Mouse (Mus musculus): ENCODE data around the gene A530064D06Rik. TPM values are rescaled to one million over a fixed set of nuclear protein-coding genes. Genes with fewer than 3 reads are reported as not detected.
"Not testable (repeated sequence)": the region's sequence is repeated elsewhere in the genome, so short reads cannot be mapped to it uniquely, and the experiment has no call there.

A530064D06Rik gene
- polyA plus RNA-seq (2016; fragmentation: Nextera tagmentation; extraction: Ambion mirVana) = 0.19 and 0.32 TPM in 2 replicates

- not testable (repeated sequence) for ATAC-seq; H3K27ac ChIP-seq; H3K4me3 ChIP-seq; H3K9me3 ChIP-seq (replicated peaks); H3K4me2 ChIP-seq; H3K27me3 ChIP-seq (replicated peaks); H3K4me1 ChIP-seq; H3K36me3 ChIP-seq; H3K9ac ChIP-seq
- WGBS (ENCODE audit: insufficient replicate concordance) = 39% methylated on average over 2 of the region's 2 CpGs
Observed at GRCm38 (mm10) chr17:48167103-48167502, at the start of gene A530064D06Rik. TSS of gene A530064D06Rik (minus strand) at chr17:48167275.

- Histone ChIP-seq H3K9me3 (replicated peaks) (no peaks in the 10 kb centered on the region), H3K9ac (no peak overlapping the region), H3K27me3 (replicated peaks) (no peaks in the 10 kb centered on the region), H3K36me3 (no peaks in the 10 kb centered on the region), H3K4me2 (no peak overlapping the region), H3K4me3 (no peak overlapping the region), H3K27ac (no peak overlapping the region), H3K4me1 (no peaks in the 10 kb centered on the region)
- no peak for ATAC-seq
- 77% methylated on average over 1 of the region's 1 CpGs for whole genome bisulfite sequencing (ENCODE audit: insufficient replicate concordance)
Observed at GRCm38 (mm10) chr17:48215429-48215828, 48.4 kb upstream of the A530064D06Rik start.

GRCm38 (mm10) chr17:48213511-48213910 is 46.4 kb upstream of the A530064D06Rik start:
- no peak for ATAC-seq
- 54% methylated on average over 5 of the region's 5 CpGs for WGBS (ENCODE audit: insufficient replicate concordance)
- H3K4me1 ChIP-seq = no peaks in the 10 kb centered on the region
- no peak overlapping the region for H3K9ac ChIP-seq
- H3K27ac ChIP-seq = no peak overlapping the region
- H3K4me2 ChIP-seq = no peak overlapping the region
- no peaks in the 10 kb centered on the region for H3K27me3 ChIP-seq (replicated peaks)
- H3K4me3 ChIP-seq = no peak overlapping the region
- H3K36me3 ChIP-seq = no peaks in the 10 kb centered on the region
- H3K9me3 ChIP-seq (replicated peaks) = no peaks in the 10 kb centered on the region

DNA sequence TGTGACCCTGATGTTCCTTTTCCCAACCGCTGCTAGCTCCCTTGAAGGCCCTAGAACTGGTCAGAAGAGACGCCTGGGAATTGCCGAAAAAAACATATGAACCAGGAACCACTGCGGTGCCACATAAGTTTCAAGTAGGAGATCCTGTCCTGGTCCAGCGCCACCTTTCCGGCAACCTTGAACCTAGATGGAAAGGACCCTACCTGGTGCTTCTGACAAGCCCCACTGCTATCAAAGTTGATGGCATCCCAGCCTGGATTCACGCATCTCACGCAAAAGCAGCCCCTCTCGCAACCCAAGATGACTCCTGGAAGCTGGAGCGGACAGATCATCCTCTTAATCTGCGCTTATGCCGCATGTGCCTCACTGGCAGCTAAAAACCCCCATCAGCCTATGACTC is 45.5 kb upstream of the A530064D06Rik start:
- Histone ChIP-seq H3K4me2 (no peak overlapping the region), H3K4me3 (no peak overlapping the region), H3K4me1 (no peaks in the 10 kb centered on the region), H3K9ac (no peak overlapping the region), H3K27me3 (replicated peaks) (no peaks in the 10 kb centered on the region), H3K9me3 (replicated peaks) (no peaks in the 10 kb centered on the region), H3K27ac (no peak overlapping the region), H3K36me3 (no peaks in the 10 kb centered on the region)
- 86% methylated on average over 12 of the region's 12 CpGs for WGBS (ENCODE audit: insufficient replicate concordance)
- ATAC-seq = no peak

DNA sequence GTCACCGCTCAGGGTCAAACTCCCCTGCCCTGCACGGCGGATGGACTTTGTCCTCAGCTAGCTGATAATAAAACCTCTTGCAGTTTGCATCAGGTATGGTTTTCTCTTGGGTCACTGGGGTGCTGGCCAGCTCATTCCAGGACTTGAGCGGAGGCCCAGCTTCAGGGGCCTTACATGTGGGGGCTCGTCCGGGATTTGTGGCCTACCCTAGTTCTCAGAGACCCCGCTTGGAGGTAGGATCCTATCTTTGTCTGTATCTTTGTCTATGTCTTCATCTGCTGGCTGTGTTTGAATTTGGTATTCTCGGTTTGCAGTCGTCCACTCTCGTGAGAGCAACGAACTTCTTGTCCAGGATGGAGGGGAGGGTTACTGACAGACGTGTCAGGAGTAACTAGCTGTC is 36.0 kb upstream of the A530064D06Rik start:
- Histone ChIP-seq H3K9me3 (replicated peaks) (peaks cover 49% of the 10 kb centered on the region), H3K4me2 (no peak overlapping the region), H3K27me3 (replicated peaks) (no peaks in the 10 kb centered on the region), H3K36me3 (0 out of 2 replicates have a peak, but pooled peaks cover 2% of the 10 kb centered on the region), H3K27ac (no peak overlapping the region), H3K4me1 (no peaks in the 10 kb centered on the region), H3K4me3 (no peak overlapping the region), H3K9ac (no peak overlapping the region)
- 83% methylated on average over 12 of the region's 12 CpGs for WGBS (ENCODE audit: insufficient replicate concordance)
- ATAC-seq = no peak

GRCm38 (mm10) chr17:48192366-48192765 is 25.3 kb upstream of the A530064D06Rik start:
- H3K27me3 ChIP-seq (replicated peaks) = no peaks in the 10 kb centered on the region
- no peak overlapping the region for H3K4me2 ChIP-seq
- no peak overlapping the region for H3K9ac ChIP-seq
- no peak for ATAC-seq
- no peak overlapping the region for H3K4me3 ChIP-seq
- WGBS (ENCODE audit: insufficient replicate concordance) = 60% methylated on average over 2 of the region's 2 CpGs
- H3K9me3 ChIP-seq (replicated peaks) = no peaks in the 10 kb centered on the region
- H3K36me3 ChIP-seq = no peaks in the 10 kb centered on the region
- no peaks in the 10 kb centered on the region for H3K4me1 ChIP-seq
- no peak overlapping the region for H3K27ac ChIP-seq

DNA sequence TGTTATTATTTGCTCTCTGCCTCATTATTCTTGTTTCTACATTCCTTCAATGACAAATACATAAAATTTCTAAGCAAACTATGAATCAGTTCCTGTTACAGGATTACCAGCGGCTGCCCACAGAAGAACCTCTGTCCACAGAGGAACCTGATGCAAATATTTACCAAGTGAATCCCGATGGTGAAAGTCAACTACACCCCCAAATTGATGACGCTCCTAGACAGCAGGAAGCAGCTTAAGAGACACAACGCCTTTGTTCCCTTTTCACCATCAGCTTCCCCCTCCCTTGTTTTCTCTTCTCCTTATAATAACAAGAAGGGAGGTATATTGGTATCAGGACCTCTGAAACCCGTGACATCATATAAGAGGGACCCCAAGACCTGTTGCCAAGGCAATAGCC is 18.2 kb upstream of the A530064D06Rik start:
- no peak for ATAC-seq
- Histone ChIP-seq H3K27me3 (replicated peaks) (no peaks in the 10 kb centered on the region), H3K4me1 (no peaks in the 10 kb centered on the region), H3K4me2 (no peak overlapping the region), H3K36me3 (no peaks in the 10 kb centered on the region), H3K9me3 (replicated peaks) (no peaks in the 10 kb centered on the region), H3K4me3 (no peak overlapping the region), H3K9ac (no peak overlapping the region), H3K27ac (no peak overlapping the region)
- 32% methylated on average over 5 of the region's 5 CpGs for WGBS (ENCODE audit: insufficient replicate concordance)

GRCm38 (mm10) chr17:48157382-48158076 is 9.5 kb downstream of the A530064D06Rik start:
- Histone ChIP-seq H3K4me1 (no peaks in the 10 kb centered on the region), H3K27ac (no peak overlapping the region), H3K9me3 (replicated peaks) (peaks cover 7% of the 10 kb centered on the region; the same call in 1 of the 2 replicates), H3K36me3 (no peaks in the 10 kb centered on the region), H3K9ac (no peak overlapping the region), H3K4me2 (no peak overlapping the region), H3K4me3 (no peak overlapping the region), H3K27me3 (replicated peaks) (no peaks in the 10 kb centered on the region)
- ATAC-seq = no peak
- 14% methylated on average over 1 of the region's 1 CpGs for WGBS (ENCODE audit: insufficient replicate concordance)

- WGBS (ENCODE audit: insufficient replicate concordance) = 44% methylated on average over 3 of the region's 3 CpGs
- Histone ChIP-seq H3K27ac (no peak within 1 kb of the TSS), H3K9ac (no peak within 1 kb of the TSS), H3K9me3 (replicated peaks) (no peaks in the 10 kb centered on the region), H3K4me3 (no peak within 1 kb of the TSS), H3K4me2 (no peak within 1 kb of the TSS), H3K36me3 (no peaks in the 10 kb centered on the region), H3K27me3 (replicated peaks) (no peaks in the 10 kb centered on the region), H3K4me1 (no peaks in the 10 kb centered on the region)
- ATAC-seq = no peak
Observed at GRCm38 (mm10) chr17:48146120-48146519, 21.0 kb downstream of the A530064D06Rik start, which contains the start of gene 9830107B12Rik. TSS of gene 9830107B12Rik (minus strand) at chr17:48146268.

- 65% methylated on average over 2 of the region's 2 CpGs for WGBS (ENCODE audit: insufficient replicate concordance)
- no peak for ATAC-seq
- no peak overlapping the region for H3K27ac ChIP-seq
- no peaks in the 10 kb centered on the region for H3K9me3 ChIP-seq (replicated peaks)
- no peaks in the 10 kb centered on the region for H3K27me3 ChIP-seq (replicated peaks)
- H3K4me3 ChIP-seq = no peak overlapping the region
- H3K36me3 ChIP-seq = no peaks in the 10 kb centered on the region
- H3K9ac ChIP-seq = no peak overlapping the region
- no peak overlapping the region for H3K4me2 ChIP-seq
- H3K4me1 ChIP-seq = no peaks in the 10 kb centered on the region
Observed at GRCm38 (mm10) chr17:48132810-48133209, 34.3 kb downstream of the A530064D06Rik start.

DNA sequence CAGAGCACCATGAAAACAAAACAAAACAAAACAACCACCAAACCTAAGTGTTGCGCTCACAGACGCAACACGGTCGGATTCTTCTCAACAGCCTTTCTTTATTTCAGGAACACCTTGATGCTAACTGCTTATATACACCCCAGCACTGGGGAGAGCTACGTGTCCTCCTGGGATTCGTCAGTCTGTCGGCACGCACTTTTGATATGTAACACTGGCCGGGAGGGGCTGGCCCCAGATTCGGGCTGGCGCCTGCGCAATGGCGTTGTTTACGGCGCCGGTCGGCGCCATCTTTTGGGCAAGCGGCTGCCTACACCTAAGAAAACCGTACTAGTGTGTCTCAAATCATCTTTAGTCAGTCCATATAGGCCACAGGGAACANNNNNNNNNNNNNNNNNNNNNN is 46.6 kb downstream of the A530064D06Rik start:
- H3K27me3 ChIP-seq (replicated peaks) = peaks cover under 1% of the 10 kb centered on the region; the same call in 1 of the 2 replicates
- no peak overlapping the region for H3K9ac ChIP-seq
- no peaks in the 10 kb centered on the region for H3K9me3 ChIP-seq (replicated peaks)
- H3K4me3 ChIP-seq = no peak overlapping the region
- H3K36me3 ChIP-seq = no peaks in the 10 kb centered on the region
- no peaks in the 10 kb centered on the region for H3K4me1 ChIP-seq
- H3K4me2 ChIP-seq = no peak overlapping the region
- H3K27ac ChIP-seq = no peak overlapping the region
- no peak for ATAC-seq
- 84% methylated on average over 20 of the region's 20 CpGs for WGBS (ENCODE audit: insufficient replicate concordance)

GRCm38 (mm10) chr17:48119656-48120055 is 47.4 kb downstream of the A530064D06Rik start:
- Histone ChIP-seq H3K9me3 (replicated peaks) (no peaks in the 10 kb centered on the region), H3K36me3 (no peaks in the 10 kb centered on the region), H3K27me3 (replicated peaks) (no peaks in the 10 kb centered on the region), H3K9ac (no peak overlapping the region), H3K4me1 (no peaks in the 10 kb centered on the region), H3K4me2 (no peak overlapping the region), H3K27ac (no peak overlapping the region), H3K4me3 (no peak overlapping the region)
- ATAC-seq = no peak
- WGBS (ENCODE audit: insufficient replicate concordance) = 15% methylated on average over 3 of the region's 3 CpGs

GRCm38 (mm10) chr17:48118570-48118969 is 48.5 kb downstream of the A530064D06Rik start:
- H3K9ac ChIP-seq = no peak overlapping the region
- no peaks in the 10 kb centered on the region for H3K27me3 ChIP-seq (replicated peaks)
- ATAC-seq = no peak
- no peak overlapping the region for H3K4me2 ChIP-seq
- H3K36me3 ChIP-seq = no peaks in the 10 kb centered on the region
- H3K9me3 ChIP-seq (replicated peaks) = peaks cover 5% of the 10 kb centered on the region
- no peak overlapping the region for H3K4me3 ChIP-seq
- H3K27ac ChIP-seq = no peak overlapping the region
- H3K4me1 ChIP-seq = no peaks in the 10 kb centered on the region
- WGBS (ENCODE audit: insufficient replicate concordance) = 20% methylated on average over 1 of the region's 1 CpGs

Measured in liver, embryonic 12.5 days (tissue).